Comparison of ENCODE assay signal across 17 mouse cellular contexts in genomic region chr10:122069153-122069552, GRCm38 (mm10). TPM values are rescaled to one million over a fixed set of nuclear protein-coding genes. Genes with fewer than 3 reads are reported as not detected.
DNase-seq lines count a peak whose midpoint lies in the region; TF ChIP-seq lines count a peak whose summit lies in the region.
"Had no signal": no experiment of that assay in that cellular context is flagged by ENCODE, and none has a peak within 500 bp of the region (broad histone marks: within the 10 kb centered on the region; RNA-seq: fewer than 3 reads in every experiment).

No protein-coding gene starts in this region.

- no peaks in the 10 kb centered on the region for H3K79me2 ChIP-seq in heart, adult 2 months (replicated peaks; ENCODE audit: control insufficient read depth, insufficient read depth, low read length)

- no peak overlapping the region for H3K9ac ChIP-seq in heart, adult 2 months (ENCODE audit: low read depth, low read length)
- H3K9ac ChIP-seq: limb, embryonic 13.5 days; liver, embryonic 13.5 days had no signal

- no peak for TF ChIP-seq POLR2A in heart, adult 2 months (IDR thresholded peaks at IDR 0.05; ENCODE audit: insufficient read depth, low read depth, low read length)
- TF ChIP-seq POLR2A in cortical plate, adult 2 months (IDR thresholded peaks at IDR 0.05; ENCODE audit: extremely low read depth, insufficient read depth, low read length): no peak

- DNase-seq in heart, adult 2 months: no peak
- no peak for DNase-seq in heart, postnatal 14 days
- DNase-seq in left cerebral cortex, adult 2 months (ENCODE audit: extremely low spot score in 1 of 2, low spot score in 2 of 2): no peak
- no peak for DNase-seq in left cerebral cortex, postnatal 14 days (ENCODE audit: low spot score in 2 of 2)
- DNase-seq in NIH3T3 (ENCODE audit: low read depth): peak; percentile 24
- DNase-seq in adrenal gland, postnatal 14 days: no peak
- DNase-seq: adrenal gland, postnatal 10 days; cerebellum, adult 9-10 months; kidney, adult 8-10 months; kidney, postnatal 14 days; layer of hippocampus, postnatal 36 days; liver, embryonic 13.5 days had no signal

- H3K36me3 ChIP-seq in heart, adult 2 months (ENCODE audit: control insufficient read depth, insufficient read depth, low read length): no peaks in the 10 kb centered on the region
- H3K36me3 ChIP-seq: G1E; heart, embryonic 10.5 days; limb, embryonic 13.5 days; liver, embryonic 13.5 days; midbrain, embryonic 10.5 days had no signal

- intact Hi-C loops in heart, adult 2 months (cut with DNase I): no loop called here
- intact Hi-C loops in heart, postnatal 14 days (cut with DNase I): no loop called here
- intact Hi-C loops in left cerebral cortex, adult 2 months (cut with DNase I): no loop called here
- intact Hi-C loops in left cerebral cortex, postnatal 14 days (cut with DNase I): no loop called here

- H3K4me1 ChIP-seq in heart, adult 2 months (ENCODE audit: control insufficient read depth, insufficient read depth, low read length): no peaks in the 10 kb centered on the region
- H3K4me1 ChIP-seq in cortical plate, adult 2 months (ENCODE audit: control insufficient read depth, insufficient read depth, low read length): no peaks in the 10 kb centered on the region
- H3K4me1 ChIP-seq: limb, embryonic 13.5 days; liver, embryonic 13.5 days had no signal

- H3K27ac ChIP-seq in heart, adult 2 months: no peak overlapping the region
- H3K27ac ChIP-seq in left cerebral cortex, adult 2 months: no peak overlapping the region
- H3K27ac ChIP-seq in cortical plate, adult 2 months (ENCODE audit: insufficient read depth, low read length): no peak overlapping the region
- H3K27ac ChIP-seq: heart, embryonic 10.5 days; limb, embryonic 13.5 days; liver, embryonic 13.5 days; midbrain, embryonic 10.5 days had no signal

- H3K27me3 ChIP-seq in heart, adult 2 months (ENCODE audit: control insufficient read depth, insufficient read depth, low read length): no peaks in the 10 kb centered on the region
- H3K27me3 ChIP-seq: limb, embryonic 13.5 days; liver, embryonic 13.5 days had no signal

- TF ChIP-seq EP300 in heart, adult 2 months (IDR thresholded peaks at IDR 0.05; ENCODE audit: insufficient read depth, low read depth, low read length): no peak

- TF ChIP-seq CTCF in heart, adult 2 months (IDR thresholded peaks at IDR 0.05): peak; percentile 41
- peak; percentile 47 for TF ChIP-seq CTCF in left cerebral cortex, adult 2 months (IDR thresholded peaks at IDR 0.05)
- TF ChIP-seq CTCF in cortical plate, adult 2 months (IDR thresholded peaks at IDR 0.05; ENCODE audit: extremely low read depth, insufficient read depth, low read length): 0 out of 2 replicates have a peak, but pooled peaks have one; percentile 14

- H3K4me3 ChIP-seq in heart, adult 2 months: no peak overlapping the region
- no peak overlapping the region for H3K4me3 ChIP-seq in left cerebral cortex, adult 2 months
- no peak overlapping the region for H3K4me3 ChIP-seq in cortical plate, adult 2 months (ENCODE audit: insufficient read depth, low read length)
- H3K4me3 ChIP-seq: heart, embryonic 10.5 days; limb, embryonic 13.5 days; liver, embryonic 13.5 days; midbrain, embryonic 10.5 days had no signal

RNA-seq across cellular contexts. Expression of gene Srgap1, which starts 22.0 kb away (rescaled TPM):
- 1 to 10 TPM; 1.1 to 2.1 TPM for total RNA-seq in heart, adult 2 months (2021)
- polyA plus RNA-seq in heart, adult 2 months (2012; rRNA removed): 1.3 and 1.9 TPM in 2 replicates
- total RNA-seq in heart, postnatal 14 days (2021): 1 to 10 TPM; 4.0 to 4.6 TPM
- 10 to 100 TPM in 1 of 2 experiments, 1 to 10 TPM in 1; 7.6 to 11.7 TPM for total RNA-seq in left cerebral cortex, adult 2 months (2021)
- 10 to 100 TPM; 10.0 to 13.6 TPM for total RNA-seq in left cerebral cortex, postnatal 14 days (2021)
- 6.1 and 8.4 TPM in 2 replicates for polyA plus RNA-seq in cortical plate, adult 2 months (2012; rRNA removed)
- 4.4 and 5.1 TPM in 2 replicates for total RNA-seq in adrenal gland, postnatal 14 days (2021)
- polyA plus RNA-seq: G1E had no signal

RNA-seq across cellular contexts. Expression of gene Rxylt1, which starts 28.0 kb away (rescaled TPM):
- total RNA-seq in heart, adult 2 months (2021): 10 to 100 TPM; 36.4 to 38.8 TPM
- polyA plus RNA-seq in heart, adult 2 months (2012; rRNA removed): 4.9 and 9.2 TPM in 2 replicates
- 10 to 100 TPM; 32.5 to 35.2 TPM for total RNA-seq in heart, postnatal 14 days (2021)
- total RNA-seq in left cerebral cortex, adult 2 months (2021): 10 to 100 TPM; 34.1 to 48.1 TPM
- 10 to 100 TPM; 42.3 to 43.2 TPM for total RNA-seq in left cerebral cortex, postnatal 14 days (2021)
- 18.7 and 19.0 TPM in 2 replicates for polyA plus RNA-seq in cortical plate, adult 2 months (2012; rRNA removed)
- total RNA-seq in adrenal gland, postnatal 14 days (2021): 43.2 and 46.0 TPM in 2 replicates
